Mouse (Mus musculus): ENCODE measurements around the gene Lrrc74a. TPM values are rescaled to one million over a fixed set of nuclear protein-coding genes. Genes with fewer than 3 reads are reported as not detected.

The Lrrc74a gene
- polyA plus RNA-seq, 1 experiment from 2014 or later, result not detected

DNA sequence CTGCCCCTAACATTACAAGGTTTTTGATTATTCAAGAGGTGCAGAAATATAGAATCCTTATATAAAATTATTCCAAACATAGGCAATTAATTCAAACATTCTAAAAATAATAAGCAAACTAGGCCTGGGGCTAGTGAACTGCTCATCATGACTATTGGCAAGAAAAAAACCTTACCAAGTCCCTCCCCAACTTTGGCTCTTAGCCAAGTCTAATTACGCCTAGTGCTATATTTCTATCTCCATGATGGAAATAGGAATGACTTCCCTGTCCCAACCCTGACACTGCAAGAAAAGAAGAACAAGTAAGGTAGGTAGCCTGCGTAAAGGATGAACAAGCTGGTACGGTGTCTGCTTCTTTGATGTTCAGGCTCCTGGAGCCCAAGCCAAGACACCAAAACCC, 31.5 kb upstream of the Lrrc74a start:
- no peaks in the 10 kb centered on the region for H3K9me3 ChIP-seq (replicated peaks; ENCODE audit: control insufficient read depth, low read length)
- ATAC-seq (replicated peaks; ENCODE audit: insufficient number of reproducible peaks, low FRiP score, low TSS enrichment), result no peak
- 0 out of 2 replicates have a peak, but pooled peaks cover 3% of the 10 kb centered on the region for H3K27me3 ChIP-seq (ENCODE audit: control insufficient read depth, insufficient read depth, low read length)
- H3K4me3 ChIP-seq (ENCODE audit: low read depth, low read length), result no peak overlapping the region
- H3K4me1 ChIP-seq (ENCODE audit: control insufficient read depth, insufficient read depth, low read length), result peaks cover 18% of the 10 kb centered on the region
- H3K4me2 ChIP-seq, result no peak overlapping the region
- H3K27ac ChIP-seq (ENCODE audit: low read depth, low read length), result no peak overlapping the region
- H3K36me3 ChIP-seq (ENCODE audit: control insufficient read depth, insufficient read depth, low read length), result peaks cover 5% of the 10 kb centered on the region; the same call in 1 of the 2 replicates
- WGBS (ENCODE audit: insufficient replicate concordance), result 84% methylated on average over 3 of the region's 3 CpGs
- H3K9ac ChIP-seq (ENCODE audit: low read depth, low read length), result no peak overlapping the region

DNA sequence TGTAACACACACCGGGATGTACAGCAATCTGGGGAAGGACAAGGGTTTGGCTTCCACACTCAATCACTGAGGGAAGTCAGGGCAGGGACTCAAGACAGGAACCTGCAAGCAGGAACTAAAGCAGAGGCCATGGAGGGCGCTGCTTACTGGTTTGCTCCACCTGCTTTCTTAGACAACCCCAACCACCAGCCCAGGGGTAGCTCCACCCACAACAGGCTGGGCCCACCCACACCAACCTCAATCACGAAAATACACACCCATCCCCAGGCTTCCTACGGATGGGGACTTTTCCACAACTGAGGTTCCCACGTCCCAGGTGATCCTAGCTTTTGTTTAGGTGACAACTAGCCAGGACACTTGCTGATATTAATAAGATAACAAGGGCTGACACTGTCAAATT, 28.3 kb upstream of the Lrrc74a start:
- Histone ChIP-seq H3K9ac (ENCODE audit: low read depth, low read length) (no peak overlapping the region), H3K4me3 (ENCODE audit: low read depth, low read length) (no peak overlapping the region), H3K27me3 (ENCODE audit: control insufficient read depth, insufficient read depth, low read length) (0 out of 2 replicates have a peak, but pooled peaks cover 3% of the 10 kb centered on the region), H3K36me3 (ENCODE audit: control insufficient read depth, insufficient read depth, low read length) (peaks cover 5% of the 10 kb centered on the region; the same call in 1 of the 2 replicates), H3K27ac (ENCODE audit: low read depth, low read length) (no peak overlapping the region), H3K9me3 (replicated peaks; ENCODE audit: control insufficient read depth, low read length) (no peaks in the 10 kb centered on the region), H3K4me2 (no peak overlapping the region), H3K4me1 (ENCODE audit: control insufficient read depth, insufficient read depth, low read length) (peaks cover under 1% of the 10 kb centered on the region)
- ATAC-seq (replicated peaks; ENCODE audit: insufficient number of reproducible peaks, low FRiP score, low TSS enrichment), result no peak
- WGBS (ENCODE audit: insufficient replicate concordance), result 78% methylated on average over 5 of the region's 5 CpGs

GRCm38 (mm10) chr12:86714026-86714425, 20.1 kb upstream of the Lrrc74a start:
- no peak overlapping the region for H3K27ac ChIP-seq (ENCODE audit: low read depth, low read length)
- H3K36me3 ChIP-seq (ENCODE audit: control insufficient read depth, insufficient read depth, low read length), result no peaks in the 10 kb centered on the region; the same call in 1 of the 2 replicates
- H3K9me3 ChIP-seq (replicated peaks; ENCODE audit: control insufficient read depth, low read length), result no peaks in the 10 kb centered on the region
- H3K4me3 ChIP-seq (ENCODE audit: low read depth, low read length), result no peak overlapping the region
- no peak overlapping the region for H3K9ac ChIP-seq (ENCODE audit: low read depth, low read length)
- no peak overlapping the region for H3K4me2 ChIP-seq
- WGBS (ENCODE audit: insufficient replicate concordance), result 68% methylated on average over 5 of the region's 5 CpGs
- H3K4me1 ChIP-seq (ENCODE audit: control insufficient read depth, insufficient read depth, low read length), result no peaks in the 10 kb centered on the region
- no peaks in the 10 kb centered on the region for H3K27me3 ChIP-seq (ENCODE audit: control insufficient read depth, insufficient read depth, low read length)
- ATAC-seq (replicated peaks; ENCODE audit: insufficient number of reproducible peaks, low FRiP score, low TSS enrichment), result no peak

DNA sequence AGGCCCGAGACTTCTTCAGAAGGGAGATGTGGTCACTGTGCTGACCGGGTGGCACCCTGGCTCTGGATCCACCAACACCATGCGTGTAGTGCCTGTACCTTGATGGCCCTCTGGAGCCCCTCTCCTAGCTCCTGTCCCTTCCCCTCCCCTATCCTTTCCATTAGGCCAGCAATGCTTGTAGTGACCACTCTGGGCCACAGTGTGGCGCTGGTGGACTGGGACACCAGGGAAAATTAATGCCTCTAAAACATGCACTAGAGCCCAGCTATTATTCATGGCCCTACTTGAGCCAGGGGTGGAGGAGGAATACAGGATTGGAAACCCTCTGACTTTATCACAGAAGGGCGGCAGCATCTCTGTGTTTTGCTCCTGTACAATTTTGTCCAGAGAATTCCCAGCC, 18.8 kb upstream of the Lrrc74a start:
- Histone ChIP-seq H3K9me3 (replicated peaks; ENCODE audit: control insufficient read depth, low read length) (no peaks in the 10 kb centered on the region), H3K4me3 (ENCODE audit: low read depth, low read length) (no peak overlapping the region), H3K27ac (ENCODE audit: low read depth, low read length) (no peak overlapping the region), H3K36me3 (ENCODE audit: control insufficient read depth, insufficient read depth, low read length) (no peaks in the 10 kb centered on the region; the same call in 1 of the 2 replicates), H3K4me1 (ENCODE audit: control insufficient read depth, insufficient read depth, low read length) (no peaks in the 10 kb centered on the region), H3K4me2 (no peak overlapping the region), H3K27me3 (ENCODE audit: control insufficient read depth, insufficient read depth, low read length) (no peaks in the 10 kb centered on the region), H3K9ac (ENCODE audit: low read depth, low read length) (no peak overlapping the region)
- no peak for ATAC-seq (replicated peaks; ENCODE audit: insufficient number of reproducible peaks, low FRiP score, low TSS enrichment)
- 38% methylated on average over 5 of the region's 5 CpGs for WGBS (ENCODE audit: insufficient replicate concordance)

GRCm38 (mm10) chr12:86716962-86717361, 17.2 kb upstream of the Lrrc74a start:
- Histone ChIP-seq H3K27me3 (ENCODE audit: control insufficient read depth, insufficient read depth, low read length) (no peaks in the 10 kb centered on the region), H3K4me2 (no peak overlapping the region), H3K9me3 (replicated peaks; ENCODE audit: control insufficient read depth, low read length) (no peaks in the 10 kb centered on the region), H3K4me1 (ENCODE audit: control insufficient read depth, insufficient read depth, low read length) (peaks cover 5% of the 10 kb centered on the region; the same call in 1 of the 2 replicates), H3K9ac (ENCODE audit: low read depth, low read length) (no peak overlapping the region), H3K4me3 (ENCODE audit: low read depth, low read length) (no peak overlapping the region), H3K27ac (ENCODE audit: low read depth, low read length) (no peak overlapping the region), H3K36me3 (ENCODE audit: control insufficient read depth, insufficient read depth, low read length) (no peaks in the 10 kb centered on the region; the same call in 1 of the 2 replicates)
- no peak for ATAC-seq (replicated peaks; ENCODE audit: insufficient number of reproducible peaks, low FRiP score, low TSS enrichment)
- WGBS (ENCODE audit: insufficient replicate concordance), result 79% methylated on average over 11 of the region's 11 CpGs

DNA sequence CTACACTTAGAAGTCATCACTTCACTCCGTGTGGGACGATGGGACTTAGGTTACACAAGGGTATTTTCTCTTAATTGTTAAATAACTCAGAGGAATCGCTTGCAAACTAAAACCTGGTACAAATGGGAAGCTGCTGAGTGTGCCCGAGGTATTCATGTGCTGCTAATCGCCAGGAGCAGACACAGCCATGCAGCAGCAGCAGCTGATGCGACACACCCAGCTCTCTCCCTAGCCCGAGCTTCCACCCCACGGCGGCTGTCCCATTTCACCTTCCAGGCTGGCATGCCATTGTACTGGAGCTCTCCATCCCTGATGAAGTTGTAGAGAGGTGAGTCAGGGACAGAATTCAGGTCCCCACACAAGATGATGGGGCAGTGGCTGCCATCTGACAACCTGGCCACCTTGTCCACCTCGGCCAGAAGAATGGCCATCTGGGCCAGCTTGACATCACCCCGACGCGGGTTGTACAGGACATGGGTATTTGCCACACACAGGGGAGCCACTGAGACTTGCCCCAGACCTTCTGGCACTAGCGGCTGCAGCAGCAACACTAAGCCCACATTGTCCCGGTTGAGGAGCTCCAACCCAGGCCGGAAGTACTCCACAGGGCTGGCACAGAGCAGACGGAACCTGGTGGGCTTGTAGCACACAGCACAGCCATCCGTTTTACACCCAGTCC, 14.1 kb upstream of the Lrrc74a start:
- ATAC-seq (replicated peaks; ENCODE audit: insufficient number of reproducible peaks, low FRiP score, low TSS enrichment), result no peak
- H3K4me1 ChIP-seq (ENCODE audit: control insufficient read depth, insufficient read depth, low read length), result peaks cover 20% of the 10 kb centered on the region
- H3K9ac ChIP-seq (ENCODE audit: low read depth, low read length), result no peak overlapping the region
- no peaks in the 10 kb centered on the region; the same call in 1 of the 2 replicates for H3K36me3 ChIP-seq (ENCODE audit: control insufficient read depth, insufficient read depth, low read length)
- 81% methylated on average over 18 of the region's 18 CpGs for WGBS (ENCODE audit: insufficient replicate concordance)
- H3K9me3 ChIP-seq (replicated peaks; ENCODE audit: control insufficient read depth, low read length), result no peaks in the 10 kb centered on the region
- H3K27me3 ChIP-seq (ENCODE audit: control insufficient read depth, insufficient read depth, low read length), result no peaks in the 10 kb centered on the region
- H3K4me3 ChIP-seq (ENCODE audit: low read depth, low read length), result no peak overlapping the region
- H3K4me2 ChIP-seq, result no peak overlapping the region
- no peak overlapping the region for H3K27ac ChIP-seq (ENCODE audit: low read depth, low read length)

GRCm38 (mm10) chr12:86721453-86721852, 12.7 kb upstream of the Lrrc74a start:
- Histone ChIP-seq H3K4me2 (no peak overlapping the region), H3K4me1 (ENCODE audit: control insufficient read depth, insufficient read depth, low read length) (peaks cover 22% of the 10 kb centered on the region), H3K9me3 (replicated peaks; ENCODE audit: control insufficient read depth, low read length) (no peaks in the 10 kb centered on the region), H3K36me3 (ENCODE audit: control insufficient read depth, insufficient read depth, low read length) (no peaks in the 10 kb centered on the region; the same call in 1 of the 2 replicates), H3K4me3 (ENCODE audit: low read depth, low read length) (no peak overlapping the region), H3K27me3 (ENCODE audit: control insufficient read depth, insufficient read depth, low read length) (no peaks in the 10 kb centered on the region), H3K27ac (ENCODE audit: low read depth, low read length) (no peak overlapping the region), H3K9ac (ENCODE audit: low read depth, low read length) (no peak overlapping the region)
- no peak for ATAC-seq (replicated peaks; ENCODE audit: insufficient number of reproducible peaks, low FRiP score, low TSS enrichment)
- WGBS (ENCODE audit: insufficient replicate concordance), result 73% methylated on average over 5 of the region's 5 CpGs

DNA sequence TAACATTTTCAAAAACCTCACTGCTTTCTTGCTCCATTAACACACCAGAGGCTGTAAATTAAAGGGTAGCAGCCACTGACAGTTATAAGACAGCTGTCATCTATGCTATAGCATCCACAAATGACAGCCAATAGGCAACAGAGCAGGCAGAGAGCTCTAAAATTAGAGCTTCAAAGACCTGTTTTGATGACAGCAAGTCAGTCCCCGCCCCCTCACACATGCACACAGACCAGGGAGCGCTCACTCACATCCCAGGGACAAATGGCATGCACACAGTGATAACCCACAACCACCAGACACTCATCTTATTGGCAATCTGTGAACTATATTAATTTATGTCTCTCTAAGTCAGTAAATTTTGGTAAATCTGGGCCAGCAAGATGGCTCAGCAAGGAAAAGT, 9.9 kb upstream of the Lrrc74a start:
- Histone ChIP-seq H3K9ac (ENCODE audit: low read depth, low read length) (no peak overlapping the region), H3K36me3 (ENCODE audit: control insufficient read depth, insufficient read depth, low read length) (no peaks in the 10 kb centered on the region), H3K27ac (ENCODE audit: low read depth, low read length) (no peak overlapping the region), H3K4me1 (ENCODE audit: control insufficient read depth, insufficient read depth, low read length) (peaks cover 22% of the 10 kb centered on the region), H3K4me3 (ENCODE audit: low read depth, low read length) (no peak overlapping the region), H3K9me3 (replicated peaks; ENCODE audit: control insufficient read depth, low read length) (no peaks in the 10 kb centered on the region), H3K27me3 (ENCODE audit: control insufficient read depth, insufficient read depth, low read length) (no peaks in the 10 kb centered on the region), H3K4me2 (no peak overlapping the region)
- ATAC-seq (replicated peaks; ENCODE audit: insufficient number of reproducible peaks, low FRiP score, low TSS enrichment), result no peak
- WGBS (ENCODE audit: insufficient replicate concordance), result 48% methylated on average over 2 of the region's 2 CpGs

DNA sequence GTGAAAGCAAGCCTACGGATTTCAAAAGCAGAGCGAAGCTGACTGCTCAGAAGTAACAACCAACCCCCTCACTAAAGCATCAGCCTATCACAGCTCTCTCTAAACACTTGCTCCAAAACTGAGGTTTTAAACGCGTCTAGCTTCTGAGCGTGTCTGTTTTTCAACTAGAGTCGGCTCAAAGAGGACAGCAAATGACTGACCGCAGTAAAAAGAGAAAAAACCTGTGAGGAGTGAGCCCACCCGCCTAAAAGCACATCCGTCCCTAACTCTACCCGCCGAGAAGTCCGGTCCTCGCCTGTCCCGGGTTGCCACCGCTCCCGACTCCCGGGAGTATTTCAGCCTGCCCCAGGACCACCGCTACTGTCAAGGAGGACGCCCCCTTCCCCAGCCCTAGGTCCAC, 8.5 kb upstream of the Lrrc74a start:
- H3K27me3 ChIP-seq (ENCODE audit: control insufficient read depth, insufficient read depth, low read length), result no peaks in the 10 kb centered on the region
- WGBS (ENCODE audit: insufficient replicate concordance), result under 1% methylated on average over 19 of the region's 19 CpGs
- H3K36me3 ChIP-seq (ENCODE audit: control insufficient read depth, insufficient read depth, low read length), result no peaks in the 10 kb centered on the region
- H3K4me3 ChIP-seq (ENCODE audit: low read depth, low read length), result peak overlapping the region; percentile 87
- ATAC-seq (replicated peaks; ENCODE audit: insufficient number of reproducible peaks, low FRiP score, low TSS enrichment), result no peak
- peak overlapping the region; percentile 62; the same call in 1 of the 2 replicates for H3K27ac ChIP-seq (ENCODE audit: low read depth, low read length)
- H3K4me2 ChIP-seq, result peak overlapping the region; percentile 97
- H3K9me3 ChIP-seq (replicated peaks; ENCODE audit: control insufficient read depth, low read length), result no peaks in the 10 kb centered on the region
- H3K4me1 ChIP-seq (ENCODE audit: control insufficient read depth, insufficient read depth, low read length), result peaks cover 22% of the 10 kb centered on the region
- H3K9ac ChIP-seq (ENCODE audit: low read depth, low read length), result peak overlapping the region; percentile 79
